Mouse (Mus musculus) left cerebral cortex, postnatal 4 days (tissue): ENCODE results near the gene Slc5a3. TPM values are rescaled to one million over a fixed set of nuclear protein-coding genes. Genes with fewer than 3 reads are reported as not detected.

Experiments used
- DNase-seq: peaks from one replicate; pipeline ENCODE4 v3.0.0-alpha.2; 2022
- intact Hi-C: fragments of 180-260 bp; cut with DNase I; formaldehyde crosslinking; loops from one replicate; pipeline ENCODE4 v1.15.1; 2025
- total RNA-seq, 2 experiments: library from RNA; stranded (reverse); gene quantifications; 2 replicates each; pipeline ENCODE4 v1.2.3; 2021

Gene Slc5a3
- total RNA-seq: 10 to 100 TPM; 20.8 to 23.3 TPM

- DNase-seq: peak; percentile 93
Measured at GRCm38 (mm10) chr16:92057852-92058643, at the start of gene Slc5a3, which contains the start of the genes Mrps6 and Gm49711. Slc5a3 (plus strand) TSS chr16:92058322. Mrps6 (plus strand) TSS chr16:92058270. Gm49711 (plus strand) TSS chr16:92058316.

GRCm38 (mm10) chr16:92009586-92009985 is 48.5 kb upstream of the Slc5a3 start:
- DNase-seq: no peak
- intact Hi-C loops: no loop called here

More at GRCm38 (mm10) chr16:92057852-92058643, at the start of gene Slc5a3, which contains the start of the genes Mrps6 and Gm49711:
- intact Hi-C loops: loop anchor here (5.0 kb wide), 1 partner anchor 121 kb away; no protein-coding TSS in a partner anchor

GRCm38 (mm10) chr16:92016792-92017191 is 41.3 kb upstream of the Slc5a3 start:
- intact Hi-C loops: no loop called here
- DNase-seq: no peak

GRCm38 (mm10) chr16:92019141-92020118 is 38.7 kb upstream of the Slc5a3 start:
- intact Hi-C loops: no loop called here
- DNase-seq: peak; percentile 43

- no peak for DNase-seq
- intact Hi-C loops: no loop called here
Measured at GRCm38 (mm10) chr16:92021656-92022400, 36.3 kb upstream of the Slc5a3 start.

GRCm38 (mm10) chr16:92022494-92023283 is 35.4 kb upstream of the Slc5a3 start:
- intact Hi-C loops: no loop called here
- no peak for DNase-seq

GRCm38 (mm10) chr16:92033286-92033685 is 24.8 kb upstream of the Slc5a3 start:
- intact Hi-C loops: no loop called here

GRCm38 (mm10) chr16:92034676-92035075 is 23.4 kb upstream of the Slc5a3 start:
- no peak for DNase-seq
- intact Hi-C loops: no loop called here

More at GRCm38 (mm10) chr16:92033286-92033685, 24.8 kb upstream of the Slc5a3 start:
- DNase-seq: no peak

- no peak for DNase-seq
- intact Hi-C loops: no loop called here
Measured at GRCm38 (mm10) chr16:92036701-92037100, 21.4 kb upstream of the Slc5a3 start.

GRCm38 (mm10) chr16:92037891-92038607 is 20.1 kb upstream of the Slc5a3 start:
- DNase-seq: no peak
- intact Hi-C loops: no loop called here

GRCm38 (mm10) chr16:92039421-92039820 is 18.7 kb upstream of the Slc5a3 start:
- DNase-seq: no peak
- intact Hi-C loops: no loop called here

- DNase-seq: no peak
- intact Hi-C loops: no loop called here
Measured at GRCm38 (mm10) chr16:92039966-92040365, 18.2 kb upstream of the Slc5a3 start.

GRCm38 (mm10) chr16:92051777-92052310 is 6.3 kb upstream of the Slc5a3 start:
- DNase-seq: no peak
- intact Hi-C loops: no loop called here

GRCm38 (mm10) chr16:92052569-92052968 is 5.6 kb upstream of the Slc5a3 start:
- intact Hi-C loops: no loop called here

GRCm38 (mm10) chr16:92056711-92057110 is 1.4 kb upstream of the Slc5a3 start:
- intact Hi-C loops: loop anchor here (5.0 kb wide), 1 partner anchor 119 kb away; no protein-coding TSS in a partner anchor
- no peak for DNase-seq

More at GRCm38 (mm10) chr16:92052569-92052968, 5.6 kb upstream of the Slc5a3 start:
- DNase-seq: no peak

GRCm38 (mm10) chr16:92057456-92057851 is 668 bp upstream of the Slc5a3 start:
- intact Hi-C loops: loop anchor here (5.0 kb wide), 1 partner anchor 120 kb away; no protein-coding TSS in a partner anchor
- peak; percentile 15 for DNase-seq

GRCm38 (mm10) chr16:92058644-92059620 is 810 bp downstream of the Slc5a3 start:
- intact Hi-C loops: loop anchor here (5.0 kb wide), 1 partner anchor 122 kb away; no protein-coding TSS in a partner anchor
- no peak for DNase-seq
